Mouse (Mus musculus) cerebellum, adult 18-20 months (tissue): ENCODE measurements around the gene Capn13.
"Not testable (repeated sequence)": the region's sequence is repeated elsewhere in the genome, so short reads cannot be mapped to it uniquely, and the experiment has no call there.

Experiments
- DNase-seq, 2 experiments: peaks; one replicate each; pipeline ENCODE4 v3.0.0; 2021

The Capn13 gene

DNA sequence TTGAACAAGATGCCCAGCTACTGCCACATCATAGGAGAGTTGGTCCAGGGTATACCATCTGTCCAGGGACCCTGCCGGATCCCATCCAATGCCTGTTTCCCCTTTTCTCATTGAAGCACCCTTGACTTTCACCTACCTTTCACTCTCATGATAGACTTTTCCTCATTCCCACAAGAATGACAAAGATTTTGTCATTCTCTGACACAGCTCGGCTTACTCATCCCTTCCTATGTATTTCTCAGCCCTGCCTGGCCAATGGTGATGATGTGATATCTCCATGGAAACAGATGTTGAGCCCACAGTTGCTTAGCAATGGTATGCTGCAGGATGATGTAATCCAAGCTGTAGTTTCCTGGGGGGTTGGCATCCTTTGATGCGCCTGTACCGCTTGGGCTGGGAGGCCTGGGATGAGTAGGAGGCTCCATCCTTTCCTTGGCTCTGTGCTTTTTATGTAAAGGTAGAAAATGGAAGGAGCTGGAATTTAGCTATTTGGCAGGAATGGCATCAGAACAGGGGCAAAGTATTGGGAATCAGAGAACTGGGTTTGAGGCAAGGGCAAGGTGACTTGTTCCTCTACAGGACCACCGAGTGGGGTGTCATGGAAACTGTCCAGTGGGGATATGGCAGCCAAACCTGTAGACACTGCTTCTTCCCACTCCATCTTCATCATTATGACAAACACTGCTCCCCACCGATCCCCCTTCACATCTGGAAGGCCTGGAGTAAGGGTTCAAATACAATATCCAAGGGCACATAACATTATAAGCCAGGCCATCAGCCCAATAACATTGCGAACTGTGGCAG, 128.7 kb downstream of the Capn13 start:
- DNase-seq: no peak

DNA sequence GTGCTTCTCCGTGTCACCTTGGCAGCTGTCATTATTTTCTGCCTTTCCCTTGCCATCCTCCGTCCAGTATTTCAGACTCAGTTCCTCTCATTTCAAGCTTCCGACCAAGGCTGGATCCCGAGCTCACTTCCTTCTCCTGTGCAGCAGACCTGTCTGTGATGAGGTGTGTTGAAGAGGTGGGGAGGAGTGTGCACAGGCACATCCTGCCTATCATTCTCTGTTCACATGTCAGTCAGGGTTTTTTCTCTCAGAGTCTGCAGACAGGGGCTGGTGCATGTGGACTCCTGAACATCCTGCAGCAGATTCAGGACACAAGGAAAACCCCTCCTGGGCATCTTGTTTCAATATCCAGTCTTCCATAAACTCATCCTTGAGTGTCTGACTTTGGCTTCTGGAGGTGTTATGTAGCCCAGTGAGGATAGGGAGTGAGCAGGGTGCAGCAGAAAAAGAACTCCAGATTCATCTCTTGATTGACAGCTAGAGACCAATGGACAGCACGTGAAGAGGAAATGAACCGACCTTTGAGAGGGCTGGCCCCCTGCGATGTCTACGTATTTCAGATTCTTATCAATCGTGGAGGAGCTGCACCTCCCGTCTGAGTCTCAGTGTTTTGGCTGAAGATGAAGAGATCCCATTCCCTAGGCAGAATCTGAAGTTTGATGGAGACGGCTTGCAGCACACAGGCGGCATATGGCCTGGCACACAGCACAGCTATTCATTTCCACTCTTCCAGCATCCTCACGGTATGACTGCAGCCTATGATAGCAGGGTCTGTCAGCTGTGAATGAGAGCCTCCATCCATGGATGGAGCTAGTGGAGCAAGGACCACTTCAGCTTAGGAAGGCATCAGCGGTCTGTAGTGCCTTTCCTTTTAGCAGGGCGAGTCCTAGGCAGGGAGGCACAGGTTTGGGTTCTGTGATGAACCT, 129.5 kb downstream of the Capn13 start:
- DNase-seq: no peak

DNA sequence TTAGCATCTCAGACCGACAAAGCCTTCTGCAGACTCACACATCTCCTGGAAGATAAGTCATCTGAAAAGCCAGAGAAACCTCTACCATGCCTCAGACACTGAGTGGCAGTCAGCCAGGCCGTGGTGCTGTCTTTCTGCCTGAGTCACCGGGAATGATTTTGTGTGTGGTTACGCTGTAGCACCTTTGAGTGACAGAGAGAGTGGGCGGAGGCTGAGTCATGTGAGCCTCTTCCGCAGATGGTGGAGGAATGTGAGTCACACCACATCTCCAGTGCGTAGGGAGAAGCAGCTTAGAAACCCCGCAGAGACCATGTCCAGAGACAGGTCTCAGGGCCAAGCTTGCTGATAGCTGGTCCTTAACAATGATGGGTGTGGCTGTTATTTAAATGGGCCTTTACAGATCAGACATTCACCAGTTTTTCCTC, 137.6 kb downstream of the Capn13 start:
- DNase-seq: no peak

DNA sequence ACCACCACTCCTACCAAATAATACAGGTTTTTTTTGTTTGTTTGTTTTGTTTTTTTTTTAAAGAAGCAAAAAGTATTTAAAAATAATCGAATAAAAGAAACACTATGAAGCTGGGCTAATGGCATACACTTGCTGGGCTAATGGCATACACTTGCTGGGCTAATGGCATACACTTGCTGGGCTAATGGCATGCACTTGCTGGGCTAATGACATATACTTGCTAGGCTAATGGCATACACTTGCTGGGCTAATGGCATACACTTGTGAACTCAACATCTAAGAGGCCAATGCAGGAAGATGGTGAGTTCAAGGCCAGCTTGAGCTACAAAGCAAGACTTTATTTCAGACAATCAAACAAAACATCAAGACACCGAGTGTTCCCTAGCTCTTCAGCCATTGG, 138.1 kb downstream of the Capn13 start:
- no peak for DNase-seq

DNA sequence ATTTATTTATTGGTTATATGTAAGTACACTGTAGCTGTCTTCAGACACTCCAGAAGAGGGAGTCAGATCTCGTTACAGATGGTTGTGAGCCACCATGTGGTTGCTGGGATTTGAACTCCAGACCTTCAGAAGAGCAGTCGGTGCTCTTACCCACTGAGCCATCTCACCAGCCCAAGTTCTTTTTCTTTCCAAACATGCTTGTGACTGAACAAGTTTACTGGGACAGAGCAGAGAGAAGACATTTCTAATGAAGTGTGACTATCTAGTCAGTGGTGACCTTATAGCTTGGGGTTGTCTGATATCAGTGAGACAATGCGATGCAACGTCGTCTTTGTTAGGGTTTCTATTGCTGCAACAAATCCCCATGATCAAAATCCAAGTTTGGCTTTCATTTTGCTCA, 141.4 kb downstream of the Capn13 start:
- DNase-seq: not testable (repeated sequence)

DNA sequence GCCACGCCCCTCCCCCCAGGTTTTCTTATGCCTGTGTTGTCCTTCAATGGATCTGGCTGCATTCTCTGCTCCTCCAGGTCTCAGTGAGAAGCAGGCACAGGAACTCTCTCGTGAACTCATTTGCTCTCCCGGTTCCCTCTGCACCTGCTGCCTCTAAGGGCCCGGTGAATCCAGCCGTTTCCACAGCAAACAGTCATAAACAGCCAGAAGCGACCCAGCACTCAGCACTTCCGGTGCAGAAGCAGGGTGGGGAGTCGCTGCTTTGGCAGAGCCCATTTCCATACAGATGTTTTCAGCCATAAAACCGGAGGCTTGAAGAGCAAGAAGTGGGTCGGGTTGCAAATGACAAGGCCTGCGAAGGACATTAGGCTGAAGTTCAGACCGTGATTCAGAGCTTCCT, 142.0 kb downstream of the Capn13 start:
- no peak for DNase-seq
